Mouse (Mus musculus) thymus, adult 18-20 months (tissue): ENCODE results near the gene Tgif2lx1.
"Not testable (repeated sequence)": the region's sequence is repeated elsewhere in the genome, so short reads cannot be mapped to it uniquely, and the experiment has no call there.

ENCODE experiments used
- DNase-seq, 2 experiments: peaks; one replicate each; pipeline ENCODE4 v3.0.0; 2022; ENCODE audit warnings: mixed read lengths in 2 of 2

The Tgif2lx1 gene

DNA sequence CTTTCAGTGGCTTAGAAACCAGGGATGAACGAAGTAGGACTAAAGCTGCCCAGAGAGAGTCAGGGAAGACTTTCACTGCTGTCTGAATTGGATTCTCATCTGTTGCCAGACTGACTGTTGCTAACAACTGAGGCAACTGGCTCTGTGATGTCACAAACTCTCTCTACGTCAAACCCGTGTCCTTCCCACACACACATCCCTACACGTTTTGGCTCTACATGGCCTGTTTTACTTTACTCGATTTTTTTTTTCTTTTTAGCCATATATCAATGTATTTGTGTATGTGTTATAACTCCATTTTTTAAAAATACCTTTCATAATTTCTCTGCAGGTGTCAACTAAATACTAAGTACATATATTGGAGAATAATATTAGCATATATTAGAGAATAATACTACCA, at the start of gene Tgif2lx1:
TSS of gene Tgif2lx1 (minus strand) at position 101 of the 400 bp plus-strand sequence.
- DNase-seq, result not testable (repeated sequence)
